Mouse (Mus musculus): ENCODE measurements around the gene Hoxd11.

DNA sequence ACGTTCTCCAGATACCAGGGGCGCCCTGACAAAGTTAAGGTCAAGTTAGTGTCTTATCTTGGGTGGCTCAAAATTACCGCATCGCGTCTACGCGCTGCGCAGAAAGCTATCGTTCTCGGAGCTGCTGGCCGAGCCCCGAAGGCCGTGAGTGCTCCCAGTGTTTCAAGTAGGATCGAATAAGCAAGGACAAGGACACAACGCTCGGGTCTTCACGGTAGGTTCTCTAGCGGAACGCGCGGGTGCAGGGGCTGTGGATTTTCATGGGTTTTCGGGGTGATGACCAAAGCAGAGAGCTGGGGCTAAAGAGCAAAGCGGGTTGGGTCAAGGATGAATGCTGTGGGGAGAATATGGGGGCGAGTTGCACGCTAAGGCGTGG, 227 bp downstream of the Hoxd11 start:
- no peak for TF ChIP-seq CTCF (conservative IDR thresholded peaks at IDR 0.05; ENCODE audit: low read length)
- no peak; the same call in 1 of the 2 replicates for TF ChIP-seq POU5F1 (IDR thresholded peaks at IDR 0.05; ENCODE audit: borderline replicate concordance, low read length)
- TF ChIP-seq NANOG (IDR thresholded peaks at IDR 0.05; ENCODE audit: borderline replicate concordance, low read length): no peak

Measured in E14TG2a.4 (cell line).